Mouse (Mus musculus) heart, postnatal 0 days (tissue): Measurements from ENCODE around the gene Gfod1.

Source experiments
- CTCF ChIP-seq: IDR thresholded peaks from 2 replicates; pipeline ENCODE4 v1.5.1; 2016; ENCODE audit warnings: antibody characterized with exemption, control low read depth, low read depth
- EP300 ChIP-seq: IDR thresholded peaks from 2 replicates; pipeline ENCODE4 v1.6.1; 2016; ENCODE audit warnings: antibody characterized with exemption, low read depth

DNA sequence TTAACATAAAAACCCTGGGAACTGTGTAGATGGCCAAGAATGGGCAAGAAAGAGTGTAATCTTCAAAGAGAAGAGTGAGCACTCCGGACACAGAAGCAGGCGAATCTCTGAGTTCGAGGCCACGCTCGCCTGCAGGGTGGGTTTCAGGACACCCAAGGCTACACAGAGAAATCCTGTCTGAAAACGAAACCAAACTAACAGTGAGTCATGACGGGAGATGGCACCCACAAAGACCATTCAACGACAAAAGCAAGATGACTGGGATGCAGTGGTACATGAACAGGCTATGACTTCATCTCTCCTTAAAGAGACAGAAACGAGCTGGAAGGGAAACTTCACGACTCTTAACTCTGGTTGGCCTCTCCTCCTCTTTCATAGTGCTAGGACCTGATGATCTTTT is 101.6 kb downstream of the Gfod1 start:
- TF ChIP-seq CTCF = no peak
- TF ChIP-seq EP300 = no peak
